Mouse (Mus musculus) bone marrow, adult 2 months (tissue): ENCODE results near the gene 4933430I17Rik.

Experiments
- CTCF ChIP-seq: fragments of 200-500 bp; IDR thresholded peaks from 2 replicates; pipeline ENCODE4 v1.5.1; 2011; ENCODE audit warnings: low read length, control low read depth; ENCODE audit not compliant: control insufficient read depth, insufficient read depth
- POLR2A ChIP-seq: fragments of 200-500 bp; IDR thresholded peaks from 2 replicates; pipeline ENCODE4 v1.6.1; 2011; ENCODE audit warnings: low read depth, mild to moderate bottlenecking, control low read depth, low read length, borderline replicate concordance; ENCODE audit not compliant: control insufficient read depth

- TF ChIP-seq POLR2A, result peak; percentile 72; the same call in 1 of the 2 replicates
- no peak for TF ChIP-seq CTCF
Observed at GRCm38 (mm10) chr4:62519849-62520233, 5.3 kb upstream of the 4933430I17Rik start, which contains the start of gene Alad.
